Mouse (Mus musculus): ENCODE data around the gene Chrnd.
A peak's percentile ranks its signal among the peaks of the same experiment; 100 is the strongest.

The Chrnd gene

DNA sequence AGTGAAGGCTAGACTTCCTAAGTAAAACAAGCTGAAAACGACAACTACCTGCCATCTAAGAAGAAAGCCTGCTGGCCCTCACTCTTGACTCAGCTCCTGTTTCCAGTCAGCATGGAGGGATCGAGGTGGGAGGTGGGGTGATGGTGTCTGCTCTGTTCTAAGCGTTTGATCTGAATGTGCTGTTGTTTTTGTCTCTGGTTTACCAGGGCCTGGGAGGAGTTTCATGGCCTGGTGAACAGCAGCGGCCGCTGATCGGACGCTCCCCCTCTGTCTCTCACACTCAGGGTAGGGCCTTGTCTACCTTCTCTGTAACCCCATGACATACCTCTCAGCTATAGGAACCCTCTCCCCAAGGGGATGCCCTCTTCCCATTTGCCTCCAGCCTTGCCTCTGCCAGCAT lies 41.8 kb downstream of the Chrnd start:
- no peak for DNase-seq (ENCODE audit: low spot score)

DNA sequence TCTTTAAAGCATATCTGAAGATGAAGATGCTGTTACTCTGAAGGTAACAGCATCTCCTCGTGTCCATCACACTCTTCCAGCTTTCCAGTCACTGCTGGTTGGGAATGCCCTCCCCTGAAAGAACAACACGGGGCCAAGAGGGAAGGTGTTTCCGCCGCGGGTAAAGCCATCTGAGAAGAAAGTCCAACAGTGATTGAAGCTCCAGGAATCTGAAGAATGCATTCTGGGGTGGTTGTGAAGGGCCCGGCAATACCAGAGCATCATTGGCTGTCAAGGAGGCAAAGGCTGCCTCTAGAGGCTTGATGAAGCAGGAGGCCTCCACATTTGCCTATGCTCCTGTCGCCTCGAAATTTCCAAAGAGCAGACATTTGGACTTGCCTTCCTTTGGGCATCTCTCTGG lies 48.6 kb downstream of the Chrnd start:
- no peak for DNase-seq (ENCODE audit: low spot score)

DNA sequence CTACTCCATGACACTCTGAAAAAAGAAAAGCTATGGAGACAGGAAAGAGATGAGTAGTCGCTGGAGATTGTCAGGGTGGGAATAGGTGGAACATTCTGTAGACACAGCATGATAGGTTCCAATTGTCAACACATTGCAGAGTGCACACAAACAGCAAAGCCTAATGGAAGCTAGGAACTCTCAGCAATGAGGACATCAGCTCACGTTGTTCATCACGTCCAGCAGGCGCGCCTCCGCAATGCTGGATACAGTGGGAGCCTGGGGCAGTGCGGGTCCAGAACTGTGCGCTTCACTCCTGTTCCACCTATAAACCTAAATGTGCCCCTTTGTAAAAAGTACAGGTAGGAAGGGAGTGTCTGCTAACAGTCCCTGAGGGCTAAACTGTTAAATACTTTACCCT lies 52.6 kb downstream of the Chrnd start:
- DNase-seq (ENCODE audit: low spot score), result no peak

DNA sequence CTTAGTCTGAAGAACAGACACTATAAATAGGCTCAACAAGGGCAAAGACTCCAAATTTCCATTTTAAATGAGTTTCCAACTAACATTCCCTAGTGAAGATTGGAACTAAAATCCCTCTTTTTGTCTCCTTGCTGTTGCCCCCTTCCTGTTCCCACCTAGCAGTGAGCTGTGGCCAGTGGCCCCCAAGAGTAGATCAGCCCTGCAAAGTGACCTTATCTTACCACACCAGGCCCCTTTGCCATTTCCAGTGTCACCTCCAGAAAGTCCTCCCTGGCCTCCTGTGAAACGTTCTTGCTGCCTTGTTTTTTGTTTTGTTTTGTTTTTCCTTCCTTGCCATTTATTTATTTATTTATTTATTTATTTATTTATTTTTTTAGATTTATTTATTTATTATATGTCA lies 55.0 kb downstream of the Chrnd start:
- DNase-seq (ENCODE audit: low spot score), result no peak

DNA sequence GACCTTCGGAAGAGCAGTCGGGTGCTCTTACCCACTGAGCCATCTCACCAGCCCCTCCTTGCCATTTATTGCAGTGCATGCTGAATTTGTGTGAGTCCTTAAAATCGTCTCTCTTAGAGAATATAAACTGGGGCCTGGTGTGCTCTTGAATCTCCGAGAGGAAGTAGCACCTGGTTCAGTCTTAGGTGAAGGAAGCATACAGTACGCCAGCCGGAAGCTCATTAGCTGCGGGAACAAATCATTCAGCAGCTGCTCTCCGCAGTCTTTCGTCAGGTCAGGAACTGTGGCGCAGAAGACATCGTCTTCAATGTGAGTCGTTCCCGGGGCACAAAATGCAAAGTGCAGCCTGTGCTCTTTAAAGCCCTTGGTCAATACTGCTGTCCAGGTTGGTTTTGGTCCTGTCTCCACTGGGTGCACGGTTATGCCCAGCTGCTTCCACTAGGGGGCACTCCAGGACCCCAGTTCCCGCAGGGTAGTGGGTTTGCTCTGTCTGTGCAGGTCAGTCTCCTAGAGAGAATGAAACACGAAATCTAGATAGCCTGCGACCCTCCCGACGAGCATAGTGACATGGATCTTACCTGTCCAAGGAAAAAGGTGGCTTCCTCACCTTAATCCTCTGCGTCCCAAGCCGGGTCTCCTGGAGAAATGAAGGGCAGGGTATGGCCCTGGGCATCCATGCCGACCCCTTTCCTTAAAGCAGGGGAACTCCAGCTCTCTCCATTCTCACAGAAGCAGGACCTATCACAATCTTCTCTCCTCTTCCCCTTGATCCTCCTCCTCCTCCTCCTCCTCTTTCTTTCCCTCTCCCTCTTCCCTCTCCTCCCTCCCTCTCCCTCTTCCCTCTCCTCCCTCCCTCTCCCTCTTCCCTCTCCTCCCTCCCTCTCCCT lies 55.8 kb downstream of the Chrnd start:
- DNase-seq (ENCODE audit: low spot score), result peak; percentile 53
